Mouse (Mus musculus) adrenal gland (tissue): Measurements from ENCODE around the gene Slc22a14.

Experiments
- intact Hi-C: fragments of 180-260 bp; cut with DNase I; formaldehyde crosslinking; loops from one replicate; pipeline ENCODE4 v1.15.1; 2025

Gene Slc22a14

DNA sequence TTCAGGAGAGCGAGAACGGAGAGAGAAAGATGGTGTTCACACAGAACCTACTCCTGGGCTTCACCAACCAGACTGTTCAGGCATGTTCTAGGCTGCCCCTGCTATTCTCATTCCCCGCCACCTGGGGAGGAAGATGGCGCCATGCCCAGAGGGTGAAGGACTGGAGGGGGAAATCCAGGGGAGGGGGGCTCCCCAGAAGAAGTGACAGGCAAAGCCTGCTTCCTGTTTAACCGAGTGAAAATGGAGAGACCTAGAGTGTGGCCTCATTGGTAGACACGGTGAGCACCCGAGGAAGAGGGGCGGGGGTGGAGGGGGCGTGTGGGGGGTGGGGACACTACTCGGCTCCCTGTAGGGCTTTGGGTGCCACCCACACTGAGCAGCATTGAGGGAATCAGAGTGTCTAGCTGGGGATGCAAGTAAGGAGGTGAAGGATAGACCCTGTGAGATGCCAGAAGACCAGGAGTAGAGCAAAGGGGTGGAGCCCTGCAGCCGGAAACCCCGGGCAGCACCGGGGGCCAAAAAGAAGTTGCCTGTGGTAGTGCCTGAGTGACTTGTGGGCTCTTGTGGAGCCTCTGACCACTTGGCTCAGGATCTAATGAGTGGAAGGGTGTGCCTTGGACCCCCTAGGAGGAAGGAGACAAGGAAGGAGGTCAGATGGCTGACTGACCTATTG is 219.1 kb downstream of the Slc22a14 start:
- intact Hi-C loops = no loop called here

DNA sequence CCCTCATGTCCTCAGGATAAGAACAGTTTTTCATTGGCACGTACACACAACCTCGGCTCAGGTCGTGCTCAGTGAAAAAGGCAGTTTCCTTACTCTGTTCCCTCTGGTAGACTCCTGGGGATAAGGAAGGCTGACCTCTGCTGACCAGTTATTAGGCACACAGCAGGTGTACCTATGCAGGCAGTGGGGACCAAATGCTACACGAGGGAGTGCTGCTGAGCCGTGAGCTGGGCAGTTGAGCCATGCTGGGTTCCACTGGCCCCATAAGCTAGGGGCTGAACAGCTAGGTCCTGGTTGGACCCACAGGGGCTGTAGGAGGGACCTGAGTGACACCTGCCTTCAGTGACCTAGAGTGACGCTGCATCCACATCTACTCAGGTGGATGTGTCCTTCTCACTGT is 219.7 kb downstream of the Slc22a14 start:
- intact Hi-C loops = no loop called here

DNA sequence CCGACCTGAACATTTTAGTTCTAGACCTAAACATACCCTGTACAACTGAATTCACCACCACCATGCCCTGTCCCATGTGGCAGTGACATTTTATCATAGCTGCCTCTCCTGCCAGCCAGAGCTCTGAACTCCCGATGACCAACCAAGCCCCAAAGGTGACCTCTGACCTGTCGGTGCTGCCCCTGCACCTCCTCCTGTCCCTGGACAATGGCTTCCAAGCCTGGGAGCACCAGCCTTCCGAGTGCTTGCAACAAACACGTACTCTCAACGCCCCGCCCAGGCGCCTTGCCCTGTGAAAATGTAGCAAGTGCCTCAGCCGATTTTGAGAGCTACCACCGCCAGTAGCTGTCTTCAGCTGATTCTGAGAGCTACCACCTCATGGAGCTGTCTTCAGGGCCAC is 220.2 kb downstream of the Slc22a14 start:
- intact Hi-C loops = no loop called here

DNA sequence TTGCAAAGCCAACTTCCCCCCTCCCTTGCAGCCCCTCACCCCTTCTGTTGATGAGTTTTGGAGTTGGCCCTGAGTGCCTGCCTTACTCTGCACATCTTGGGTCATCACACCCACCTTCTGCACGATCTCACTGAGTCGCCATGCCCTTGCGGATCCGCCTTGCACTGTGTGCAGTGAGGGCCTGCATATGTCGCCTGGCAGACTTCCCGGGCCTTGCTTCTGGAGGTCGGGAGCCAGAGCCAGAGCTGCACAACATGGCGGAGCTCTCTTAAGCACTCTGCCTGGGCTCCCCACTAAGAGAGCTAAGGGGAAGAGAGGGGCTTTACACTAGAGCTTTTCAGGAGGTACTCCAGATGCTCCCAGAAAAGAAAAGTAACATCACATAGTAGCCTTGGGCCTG is 220.7 kb downstream of the Slc22a14 start:
- intact Hi-C loops = no loop called here

DNA sequence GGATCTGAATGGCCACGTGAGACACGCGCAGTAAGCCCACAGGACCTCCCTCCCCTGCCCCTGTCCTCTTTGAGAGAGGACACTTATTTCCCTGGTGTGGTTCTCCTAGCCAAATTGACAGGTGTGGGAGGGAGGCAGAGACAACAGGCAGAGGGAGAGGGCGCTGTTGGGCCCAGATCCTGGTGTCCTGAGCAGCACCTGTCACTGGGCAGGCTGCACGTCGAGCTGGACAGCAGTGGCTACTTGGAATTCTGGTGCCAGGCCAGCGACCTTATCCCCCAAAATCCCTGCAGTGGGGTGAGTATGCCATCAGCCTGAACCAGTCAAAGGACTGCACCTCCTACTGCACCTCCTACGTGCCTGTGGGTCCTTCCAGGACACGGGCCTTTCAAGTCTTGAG is 222.0 kb downstream of the Slc22a14 start:
- intact Hi-C loops = no loop called here

DNA sequence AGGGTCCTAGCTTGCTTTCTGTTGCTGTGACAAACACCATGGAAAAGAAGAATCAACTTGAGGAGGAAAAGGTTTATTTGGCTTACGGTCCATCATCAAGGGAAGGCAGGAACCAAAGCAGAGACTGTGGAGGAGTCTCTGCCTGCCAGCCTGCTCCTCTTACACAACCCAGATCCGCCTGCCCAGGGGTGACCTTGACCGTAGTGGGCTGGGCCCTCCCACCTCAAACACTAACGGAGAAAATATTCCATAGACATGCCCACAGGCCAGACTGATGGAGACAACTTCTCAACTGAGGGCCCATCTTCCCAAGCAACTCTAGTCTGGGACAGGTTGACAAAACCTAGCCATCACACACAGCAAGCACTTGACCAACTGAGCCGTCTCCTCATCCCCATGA is 223.3 kb downstream of the Slc22a14 start:
- intact Hi-C loops = no loop called here

DNA sequence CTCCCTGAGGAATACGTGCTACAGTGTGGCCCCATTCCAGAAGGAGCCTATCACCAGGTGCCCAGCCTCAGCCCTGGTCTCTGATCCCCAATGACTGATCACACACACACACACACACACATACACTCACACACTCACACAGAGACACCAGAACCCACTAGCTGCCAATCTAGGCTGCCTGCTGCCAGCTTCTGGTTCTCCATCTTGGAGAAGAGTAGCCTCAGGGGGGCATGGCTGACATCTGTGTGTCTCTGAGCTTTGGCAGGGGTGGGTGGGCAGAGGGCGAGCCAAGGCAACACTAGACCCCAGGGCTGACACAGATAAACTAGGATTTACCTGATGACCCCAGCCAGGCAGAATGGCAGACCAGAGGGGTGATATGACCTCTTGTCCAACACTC is 226.5 kb downstream of the Slc22a14 start:
- intact Hi-C loops = no loop called here

DNA sequence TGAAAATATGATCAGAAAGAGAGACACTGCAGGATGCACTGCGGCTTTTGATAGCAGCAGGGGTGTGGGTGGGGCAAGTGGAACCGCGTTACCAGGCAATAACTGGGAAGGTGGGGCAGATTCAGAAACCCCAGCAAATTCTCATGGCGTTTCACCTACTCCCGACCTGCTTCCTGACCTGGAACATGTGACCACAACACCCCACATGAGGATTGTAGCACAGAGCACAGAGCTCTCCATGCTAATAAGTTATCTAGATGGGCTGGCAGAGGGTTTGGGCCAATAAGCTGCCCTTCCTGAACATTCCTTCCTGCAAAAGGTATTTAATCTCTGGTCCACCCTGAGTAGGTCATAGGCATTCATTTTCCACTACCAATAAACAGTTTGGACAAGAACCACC is 234.7 kb downstream of the Slc22a14 start:
- intact Hi-C loops = no loop called here

DNA sequence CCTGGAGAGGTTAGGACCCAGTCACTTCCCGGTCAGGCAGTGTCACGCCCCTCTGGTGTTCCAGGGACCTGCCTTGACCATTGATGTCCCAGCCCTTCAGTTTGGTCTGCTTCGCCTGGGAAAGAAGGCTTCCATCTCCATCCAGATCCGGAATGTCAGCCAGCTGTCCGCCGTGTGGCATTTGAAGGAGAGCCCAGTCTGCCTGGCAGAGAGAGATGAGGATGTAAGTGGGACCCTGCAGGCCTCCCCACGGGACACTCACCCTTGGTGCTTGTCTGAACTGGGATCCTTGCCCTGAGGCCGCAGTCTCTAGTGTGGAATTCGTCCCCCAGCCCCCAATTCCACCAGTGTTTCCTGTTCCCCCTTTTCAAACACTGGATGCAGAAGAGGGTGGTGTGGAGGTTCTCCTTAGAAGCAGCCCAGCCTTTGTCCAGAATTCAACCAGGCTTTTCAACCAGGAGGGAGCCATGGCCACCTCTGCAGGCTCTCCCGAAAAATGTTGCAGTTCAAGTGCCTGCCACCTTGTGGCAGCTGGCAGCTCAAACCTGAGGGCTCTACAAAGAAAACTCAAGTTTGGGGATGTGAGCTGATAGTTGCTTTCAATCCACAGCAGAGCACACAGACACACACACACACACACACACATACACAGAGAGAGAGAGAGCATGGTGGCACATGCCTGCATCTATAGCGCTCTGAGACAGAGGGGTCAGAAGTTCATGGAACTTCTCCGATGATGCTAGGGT is 236.7 kb downstream of the Slc22a14 start:
- intact Hi-C loops = no loop called here

DNA sequence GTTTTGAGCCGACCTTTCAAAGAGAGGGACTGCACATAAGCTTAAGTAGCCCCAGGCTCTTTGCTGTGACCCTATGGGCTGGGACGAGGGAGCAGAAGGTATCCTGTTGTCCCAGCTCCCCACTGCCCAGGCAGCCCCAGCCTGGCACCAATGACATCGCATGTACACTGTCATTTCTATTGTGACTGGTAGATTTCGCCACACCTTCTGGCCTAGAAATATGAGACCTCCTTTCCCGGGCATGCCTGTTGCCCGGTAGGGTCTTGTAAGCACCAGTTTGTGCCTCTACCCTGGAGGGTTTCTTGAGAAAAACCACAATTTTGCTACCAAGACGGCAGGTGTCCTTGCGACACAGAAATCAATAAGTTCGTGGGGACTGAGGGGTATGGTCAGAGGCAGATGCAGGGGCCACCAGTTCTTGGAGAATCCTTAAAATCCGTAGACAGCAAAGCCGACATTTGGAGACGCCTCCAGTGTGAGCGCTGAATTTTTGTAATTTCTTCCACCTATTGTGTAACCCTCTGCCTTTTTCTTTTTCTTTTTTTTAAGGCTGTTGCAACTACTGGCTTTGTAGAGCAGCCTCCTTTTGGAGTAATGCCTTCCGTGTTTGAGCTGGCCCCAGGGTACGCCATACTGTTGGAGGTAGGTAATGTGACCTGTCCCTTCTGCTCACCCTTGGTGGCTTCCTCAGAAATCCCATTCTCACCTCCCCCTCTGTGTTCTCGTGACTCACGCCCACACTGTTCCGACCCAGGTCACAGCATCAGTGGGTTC is 242.6 kb downstream of the Slc22a14 start:
- intact Hi-C loops = no loop called here

DNA sequence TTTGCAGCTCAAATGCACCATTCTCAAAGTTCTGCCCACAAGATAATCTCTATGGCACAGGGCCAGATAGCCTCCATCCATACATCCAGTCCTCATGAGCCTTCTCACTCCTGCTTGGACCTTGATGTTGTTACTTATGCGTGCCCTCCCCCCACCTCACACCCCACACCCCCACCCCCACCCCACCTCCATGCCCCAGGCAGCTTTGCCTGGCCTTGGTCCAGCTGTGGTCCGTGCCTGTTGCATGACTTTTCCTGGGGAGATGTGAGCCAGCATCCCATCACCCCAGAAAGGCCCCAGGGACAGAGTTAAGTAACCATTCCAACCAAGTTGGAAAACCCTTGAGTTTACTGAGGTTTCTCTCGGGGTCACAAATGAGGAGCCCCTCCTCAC is 245.2 kb downstream of the Slc22a14 start:
- intact Hi-C loops = no loop called here
